Mouse (Mus musculus) lung, embryonic 15.5 days (tissue): ENCODE measurements around the gene Csta1. TPM values are rescaled to one million over a fixed set of nuclear protein-coding genes. Genes with fewer than 3 reads are reported as not detected.

Experiments used
- ATAC-seq: fragments of 200-750 bp; cut with Nextera tagmentation; 2 replicates; pipeline ENCODE4 v1.8.0; 2017; ENCODE audit warnings: moderate number of reproducible peaks, borderline replicate concordance; ENCODE audit not compliant: low FRiP score, low TSS enrichment; ENCODE audit errors: extremely low read depth
- H3K27ac ChIP-seq: fragments of 300-500 bp; sonication (generic); 2 replicates; pipeline ENCODE4 v1.5.1; 2015; ENCODE audit warnings: moderate library complexity, mild to moderate bottlenecking, inconsistent platforms
- H3K27me3 ChIP-seq: fragments of 300-500 bp; sonication (generic); 2 replicates; pipeline ENCODE4 v1.6.1; 2015; ENCODE audit warnings: inconsistent platforms
- H3K36me3 ChIP-seq: fragments of 300-500 bp; sonication (generic); 2 replicates; pipeline ENCODE4 v1.6.1; 2015; ENCODE audit warnings: inconsistent platforms
- H3K4me1 ChIP-seq: fragments of 300-500 bp; sonication (generic); 2 replicates; pipeline ENCODE4 v1.6.1; 2015; ENCODE audit warnings: inconsistent platforms
- H3K4me2 ChIP-seq: fragments of 300-500 bp; sonication (generic); 2 replicates; pipeline ENCODE4 v1.6.1; 2015; ENCODE audit warnings: inconsistent platforms, mild to moderate bottlenecking, moderate library complexity
- H3K4me3 ChIP-seq: fragments of 300-500 bp; sonication (generic); 2 replicates; pipeline ENCODE4 v1.5.1; 2015; ENCODE audit warnings: mild to moderate bottlenecking, inconsistent platforms
- H3K9ac ChIP-seq: fragments of 300-500 bp; sonication (generic); 2 replicates; pipeline ENCODE4 v1.6.1; 2015; ENCODE audit warnings: inconsistent platforms
- H3K9me3 ChIP-seq: fragments of 300-500 bp; sonication (generic); 2 replicates; pipeline ENCODE4 v1.6.1; 2016; ENCODE audit warnings: inconsistent platforms
- WGBS: fragments of 180-500 bp; shearing (Covaris S2); methylation state at CpG from one replicate; pipeline ENCODE4 v1.1.7; 2015; 5-methylcytosine and 5-hydroxymethylcytosine counted together
- polyA plus RNA-seq: library from polyadenylated mRNA; unstranded; fragments of >200 nt; fragmentation: Nextera tagmentation; extraction: Ambion mirVana; gene quantifications from 2 replicates; pipeline ENCODE4 v1.2.1, GENCODE M21; 2015

Gene Csta1
- polyA plus RNA-seq, 1 experiment from 2014 or later: 0.12 TPM

GRCm38 (mm10) chr16:36094079-36094478 lies 37.0 kb downstream of the Csta1 start:
- H3K27me3 ChIP-seq: no peaks in the 10 kb centered on the region
- H3K9me3 ChIP-seq: no peaks in the 10 kb centered on the region
- no peak overlapping the region for H3K4me2 ChIP-seq
- H3K4me1 ChIP-seq: no peaks in the 10 kb centered on the region
- 0 out of 2 replicates have a peak, but pooled peaks cover 8% of the 10 kb centered on the region for H3K36me3 ChIP-seq
- H3K27ac ChIP-seq: no peak overlapping the region
- no peak overlapping the region for H3K9ac ChIP-seq
- no peak for ATAC-seq
- 77% methylated on average over 3 of the region's 3 CpGs for WGBS
- H3K4me3 ChIP-seq: no peak overlapping the region

GRCm38 (mm10) chr16:36090785-36091509 lies 40.1 kb downstream of the Csta1 start:
- no peaks in the 10 kb centered on the region for H3K4me1 ChIP-seq
- H3K27me3 ChIP-seq: no peaks in the 10 kb centered on the region
- H3K4me3 ChIP-seq: no peak overlapping the region
- no peak for ATAC-seq
- 88% methylated on average over 11 of the region's 11 CpGs for WGBS
- 0 out of 2 replicates have a peak, but pooled peaks cover 20% of the 10 kb centered on the region for H3K36me3 ChIP-seq
- no peak overlapping the region for H3K4me2 ChIP-seq
- no peak overlapping the region for H3K27ac ChIP-seq
- H3K9me3 ChIP-seq: no peaks in the 10 kb centered on the region
- H3K9ac ChIP-seq: no peak overlapping the region

- Histone ChIP-seq H3K4me1 (no peaks in the 10 kb centered on the region), H3K4me3 (no peak overlapping the region), H3K9ac (no peak overlapping the region), H3K27ac (no peak overlapping the region), H3K27me3 (no peaks in the 10 kb centered on the region), H3K36me3 (peaks cover 25% of the 10 kb centered on the region; the same call in 1 of the 2 replicates), H3K4me2 (no peak overlapping the region), H3K9me3 (no peaks in the 10 kb centered on the region)
- no peak for ATAC-seq
- WGBS: 80% methylated on average over 8 of the region's 8 CpGs
These were observed 41.0 kb downstream of the Csta1 start for GRCm38 (mm10) chr16:36089850-36090616.

GRCm38 (mm10) chr16:36089065-36089464 lies 42.0 kb downstream of the Csta1 start:
- no peaks in the 10 kb centered on the region for H3K9me3 ChIP-seq
- no peaks in the 10 kb centered on the region for H3K27me3 ChIP-seq
- no peak for ATAC-seq
- peaks cover 28% of the 10 kb centered on the region; the same call in 1 of the 2 replicates for H3K36me3 ChIP-seq
- 84% methylated on average over 7 of the region's 7 CpGs for WGBS
- no peaks in the 10 kb centered on the region for H3K4me1 ChIP-seq
- no peak overlapping the region for H3K27ac ChIP-seq
- no peak overlapping the region for H3K4me2 ChIP-seq
- no peak overlapping the region for H3K4me3 ChIP-seq
- H3K9ac ChIP-seq: no peak overlapping the region

- H3K4me2 ChIP-seq: no peak overlapping the region
- 0 out of 2 replicates have a peak, but pooled peaks have one; percentile 19 for ATAC-seq
- no peak overlapping the region for H3K9ac ChIP-seq
- H3K36me3 ChIP-seq: peaks cover 28% of the 10 kb centered on the region; the same call in 1 of the 2 replicates
- H3K4me3 ChIP-seq: no peak overlapping the region
- H3K4me1 ChIP-seq: no peaks in the 10 kb centered on the region
- 72% methylated on average over 4 of the region's 4 CpGs for WGBS
- H3K27ac ChIP-seq: no peak overlapping the region
- H3K27me3 ChIP-seq: no peaks in the 10 kb centered on the region
- H3K9me3 ChIP-seq: no peaks in the 10 kb centered on the region
These were observed 43.2 kb downstream of the Csta1 start for GRCm38 (mm10) chr16:36087846-36088245.

- ATAC-seq: no peak
- H3K9ac ChIP-seq: no peak overlapping the region
These were observed 51.1 kb downstream of the Csta1 start for GRCm38 (mm10) chr16:36079916-36080315.

GRCm38 (mm10) chr16:36074772-36075171 lies 56.3 kb downstream of the Csta1 start:
- no peaks in the 10 kb centered on the region for H3K9me3 ChIP-seq
- H3K4me1 ChIP-seq: peaks cover 10% of the 10 kb centered on the region
- ATAC-seq: no peak
- H3K36me3 ChIP-seq: no peaks in the 10 kb centered on the region
- H3K27me3 ChIP-seq: no peaks in the 10 kb centered on the region
- 90% methylated on average over 3 of the region's 3 CpGs for WGBS
- H3K4me2 ChIP-seq: no peak overlapping the region
- no peak overlapping the region for H3K9ac ChIP-seq
- no peak overlapping the region for H3K27ac ChIP-seq
- H3K4me3 ChIP-seq: no peak overlapping the region

More at GRCm38 (mm10) chr16:36079916-36080315, 51.1 kb downstream of the Csta1 start:
- Histone ChIP-seq H3K36me3 (0 out of 2 replicates have a peak, but pooled peaks cover 1% of the 10 kb centered on the region), H3K27ac (no peak overlapping the region), H3K4me2 (no peak overlapping the region), H3K9me3 (no peaks in the 10 kb centered on the region), H3K27me3 (no peaks in the 10 kb centered on the region), H3K4me3 (no peak overlapping the region), H3K4me1 (no peaks in the 10 kb centered on the region)
- WGBS: 88% methylated on average over 3 of the region's 3 CpGs

GRCm38 (mm10) chr16:36072410-36073011 lies 58.5 kb downstream of the Csta1 start:
- WGBS: 20% methylated on average over 8 of the region's 8 CpGs
- peak overlapping the region; percentile 68 for H3K4me2 ChIP-seq
- H3K9me3 ChIP-seq: no peaks in the 10 kb centered on the region

GRCm38 (mm10) chr16:36071450-36072379 lies 59.3 kb downstream of the Csta1 start, which contains the start of the genes Fam162a and Ccdc58:
Gene Fam162a, minus strand, starts transcription at chr16:36071594.
Gene Ccdc58, plus strand, starts transcription at chr16:36071685.
- H3K9me3 ChIP-seq: no peaks in the 10 kb centered on the region
- peak within 1 kb of the TSS; percentile 89 for H3K9ac ChIP-seq
- WGBS: under 1% methylated on average over 78 of the region's 81 CpGs
- no peaks in the 10 kb centered on the region for H3K36me3 ChIP-seq
- H3K27me3 ChIP-seq: no peaks in the 10 kb centered on the region
- peaks cover 25% of the 10 kb centered on the region for H3K4me1 ChIP-seq
- peak within 1 kb of the TSS; percentile 99 for H3K27ac ChIP-seq
- peak; percentile 96 for ATAC-seq
- peak within 1 kb of the TSS; percentile 68 for H3K4me2 ChIP-seq
- peak within 1 kb of the TSS; percentile 91 for H3K4me3 ChIP-seq

More at GRCm38 (mm10) chr16:36072410-36073011, 58.5 kb downstream of the Csta1 start:
- Histone ChIP-seq H3K9ac (peak overlapping the region; percentile 89), H3K4me1 (peaks cover 25% of the 10 kb centered on the region), H3K27me3 (no peaks in the 10 kb centered on the region), H3K4me3 (peak overlapping the region; percentile 91), H3K27ac (peak overlapping the region; percentile 99), H3K36me3 (no peaks in the 10 kb centered on the region)
- no peak for ATAC-seq

- no peak for ATAC-seq
These were observed 60.0 kb downstream of the Csta1 start for GRCm38 (mm10) chr16:36071071-36071449.

More at GRCm38 (mm10) chr16:36071071-36071449, 60.0 kb downstream of the Csta1 start:
- H3K4me1 ChIP-seq: peaks cover 25% of the 10 kb centered on the region
- peak overlapping the region; percentile 68 for H3K4me2 ChIP-seq
- peak overlapping the region; percentile 91 for H3K4me3 ChIP-seq
- H3K27me3 ChIP-seq: no peaks in the 10 kb centered on the region
- peak overlapping the region; percentile 99 for H3K27ac ChIP-seq
- H3K9me3 ChIP-seq: no peaks in the 10 kb centered on the region
- no peaks in the 10 kb centered on the region for H3K36me3 ChIP-seq
- H3K9ac ChIP-seq: peak overlapping the region; percentile 89
- whole genome bisulfite sequencing: under 1% methylated on average over 16 of the region's 16 CpGs
